Mouse (Mus musculus) lung, postnatal 0 days (tissue): ENCODE measurements at regions not wholly inside any gene's neighbourhood (a gene's known extent, or its start where the extent isn't known, plus 50 kb on each side); places are given as distances from the start of the nearest gene placed in this dataset.

Source experiments
- CTCF ChIP-seq: IDR thresholded peaks from 2 replicates; pipeline ENCODE4 v1.5.1; 2016; ENCODE audit warnings: antibody characterized with exemption, mild to moderate bottlenecking
- EP300 ChIP-seq: IDR thresholded peaks from 2 replicates; pipeline ENCODE4 v1.6.1; 2016; ENCODE audit warnings: antibody characterized with exemption, mild to moderate bottlenecking, control low read depth

GRCm38 (mm10) chr11:17750345-17750744 is 203.3 kb downstream of the Etaa1 start:
- TF ChIP-seq EP300 (0 out of 2 replicates have a peak, but pooled peaks have one; percentile 22), CTCF (no peak)
